Mouse (Mus musculus) natural killer cell, adult 2 months (primary cell): ENCODE measurements around the gene Foxr1.
"Not testable (repeated sequence)": the region's sequence is repeated elsewhere in the genome, so short reads cannot be mapped to it uniquely, and the experiment has no call there.

Experiments
- DNase-seq, 2 experiments: peaks; one replicate each; pipeline ENCODE4 v3.0.0; 2022; ENCODE audit warnings: low spot score in 2 of 2

Foxr1 gene

GRCm38 (mm10) chr9:44417156-44417891, 23.6 kb downstream of the Foxr1 start:
- no peak for DNase-seq

- DNase-seq, result no peak
Measured at GRCm38 (mm10) chr9:44412781-44413180, 28.2 kb downstream of the Foxr1 start.

GRCm38 (mm10) chr9:44412306-44412705, 28.6 kb downstream of the Foxr1 start:
- no peak for DNase-seq

GRCm38 (mm10) chr9:44411601-44412130, 29.3 kb downstream of the Foxr1 start:
- DNase-seq, result no peak

- DNase-seq, result no peak
Measured at GRCm38 (mm10) chr9:44410647-44411336, 30.1 kb downstream of the Foxr1 start.

GRCm38 (mm10) chr9:44408693-44409092, 32.2 kb downstream of the Foxr1 start:
- DNase-seq, result not testable (repeated sequence)

- DNase-seq, result no peak
Measured at GRCm38 (mm10) chr9:44407752-44408097, 33.2 kb downstream of the Foxr1 start.

GRCm38 (mm10) chr9:44406906-44407751, 33.8 kb downstream of the Foxr1 start, which contains the start of the genes Rps25 and Trappc4:
Rps25 (plus strand) TSS chr9:44407139.
Trappc4 (minus strand) TSS chr9:44407600.
- peak; percentile 89 to 93 for DNase-seq

- no peak for DNase-seq
Measured at GRCm38 (mm10) chr9:44405011-44405410, 35.9 kb downstream of the Foxr1 start.

- no peak for DNase-seq
Measured at GRCm38 (mm10) chr9:44401081-44401480, 39.9 kb downstream of the Foxr1 start.

GRCm38 (mm10) chr9:44399795-44400114, 41.2 kb downstream of the Foxr1 start:
- DNase-seq, result no peak

- DNase-seq, result no peak
Measured at GRCm38 (mm10) chr9:44399114-44399794, 41.7 kb downstream of the Foxr1 start.

- DNase-seq, result no peak
Measured at GRCm38 (mm10) chr9:44398551-44398950, 42.4 kb downstream of the Foxr1 start.

GRCm38 (mm10) chr9:44398087-44398486, 42.8 kb downstream of the Foxr1 start:
- DNase-seq, result no peak

GRCm38 (mm10) chr9:44396684-44397411, 44.1 kb downstream of the Foxr1 start, which contains the start of gene Slc37a4:
Slc37a4 (plus strand) TSS chr9:44396852.
- peak; percentile 97 to 99 for DNase-seq

GRCm38 (mm10) chr9:44391466-44391865, 49.5 kb downstream of the Foxr1 start:
- peak; percentile 66 to 78 for DNase-seq

GRCm38 (mm10) chr9:44389273-44389672, 51.7 kb downstream of the Foxr1 start:
- peak; percentile 46 to 61 for DNase-seq

GRCm38 (mm10) chr9:44387221-44387620, 53.7 kb downstream of the Foxr1 start:
- DNase-seq, result no peak

- no peak for DNase-seq
Measured at GRCm38 (mm10) chr9:44384596-44384995, 56.3 kb downstream of the Foxr1 start.
